Mouse (Mus musculus): ENCODE results near the gene C2cd4d.

The C2cd4d gene

GRCm38 (mm10) chr3:94362138-94362537 lies at the start of gene C2cd4d:
Gene C2cd4d (plus strand): TSS chr3:94362438.
- DNase-seq, result no peak

- no peak for DNase-seq
These were observed 33.6 kb upstream of the C2cd4d start for GRCm38 (mm10) chr3:94328681-94329080.

- no peak for DNase-seq
These were observed 27.8 kb upstream of the C2cd4d start for GRCm38 (mm10) chr3:94334442-94334841.

GRCm38 (mm10) chr3:94338522-94338921 lies 23.7 kb upstream of the C2cd4d start:
- no peak for DNase-seq

- DNase-seq, result no peak
These were observed 20.2 kb upstream of the C2cd4d start, which contains the start of gene Them5 for GRCm38 (mm10) chr3:94341959-94342422. Gene Them5 (plus strand): TSS chr3:94342099.

GRCm38 (mm10) chr3:94342552-94342951 lies 19.7 kb upstream of the C2cd4d start:
- no peak for DNase-seq

GRCm38 (mm10) chr3:94344182-94344581 lies 18.1 kb upstream of the C2cd4d start:
- DNase-seq, result no peak

GRCm38 (mm10) chr3:94344897-94345296 lies 17.3 kb upstream of the C2cd4d start:
- no peak for DNase-seq

GRCm38 (mm10) chr3:94348146-94348545 lies 14.1 kb upstream of the C2cd4d start:
- DNase-seq, result no peak

- DNase-seq, result no peak
These were observed 1.4 kb upstream of the C2cd4d start for GRCm38 (mm10) chr3:94360812-94361211.

GRCm38 (mm10) chr3:94363291-94364153 lies 1.3 kb downstream of the C2cd4d start:
- DNase-seq, result no peak

- DNase-seq, result peak; percentile 90
These were observed 1.9 kb downstream of the C2cd4d start for GRCm38 (mm10) chr3:94364154-94364526.

- peak; percentile 93 for DNase-seq
These were observed 4.5 kb downstream of the C2cd4d start for GRCm38 (mm10) chr3:94366761-94367160.

- DNase-seq, result no peak
These were observed 5.3 kb downstream of the C2cd4d start for GRCm38 (mm10) chr3:94367511-94367910.

- no peak for DNase-seq
These were observed 6.4 kb downstream of the C2cd4d start for GRCm38 (mm10) chr3:94368631-94369030.

GRCm38 (mm10) chr3:94369709-94370108 lies 7.5 kb downstream of the C2cd4d start:
- no peak for DNase-seq

- DNase-seq, result peak; percentile 99
These were observed 9.4 kb downstream of the C2cd4d start for GRCm38 (mm10) chr3:94371637-94372036.

- no peak for DNase-seq
These were observed 9.8 kb downstream of the C2cd4d start for GRCm38 (mm10) chr3:94372038-94372437.

GRCm38 (mm10) chr3:94372641-94373040 lies 10.4 kb downstream of the C2cd4d start, which contains the start of gene Rorc:
Gene Rorc (plus strand): TSS chr3:94372794.
- peak; percentile 98 for DNase-seq

GRCm38 (mm10) chr3:94373090-94373489 lies 10.9 kb downstream of the C2cd4d start:
- DNase-seq, result peak; percentile 91

- peak; percentile 90 for DNase-seq
These were observed 11.4 kb downstream of the C2cd4d start for GRCm38 (mm10) chr3:94373597-94374011.

- DNase-seq, result no peak
These were observed 12.4 kb downstream of the C2cd4d start for GRCm38 (mm10) chr3:94374636-94375035.

- no peak for DNase-seq
These were observed 12.9 kb downstream of the C2cd4d start for GRCm38 (mm10) chr3:94375146-94375545.

- DNase-seq, result no peak
These were observed 13.6 kb downstream of the C2cd4d start for GRCm38 (mm10) chr3:94375861-94376260.

Data from heart, adult 11 months (tissue).